Mouse (Mus musculus): ENCODE measurements around the gene Sox5. TPM values are rescaled to one million over a fixed set of nuclear protein-coding genes. Genes with fewer than 3 reads are reported as not detected.
A peak's percentile ranks its signal among the peaks of the same experiment; 100 is the strongest.

The Sox5 gene
- polyA plus RNA-seq, 1 experiment from 2014 or later: 4.9 TPM

- no peaks in the 10 kb centered on the region for H3K36me3 ChIP-seq
- H3K4me1 ChIP-seq (replicated peaks): peaks cover 4% of the 10 kb centered on the region
- no peak overlapping the region for H3K4me2 ChIP-seq
- no peak overlapping the region for H3K9ac ChIP-seq
- ATAC-seq (ENCODE audit: low read depth) (no peak), DNase-seq (no peak)
- H3K4me3 ChIP-seq (replicated peaks): no peak overlapping the region
- H3K27ac ChIP-seq: no peak overlapping the region
- H3K27me3 ChIP-seq: no peaks in the 10 kb centered on the region
- H3K9me3 ChIP-seq (replicated peaks): no peaks in the 10 kb centered on the region
- 38% methylated on average over 12 of the region's 12 CpGs for WGBS (ENCODE audit: insufficient replicate concordance)
Observed at GRCm38 (mm10) chr6:143855421-143855820, 926.4 kb downstream of the Sox5 start.

- Histone ChIP-seq H3K4me1 (replicated peaks) (peaks cover 4% of the 10 kb centered on the region), H3K9ac (no peak overlapping the region), H3K27ac (no peak overlapping the region), H3K9me3 (replicated peaks) (no peaks in the 10 kb centered on the region), H3K4me3 (replicated peaks) (no peak overlapping the region), H3K36me3 (no peaks in the 10 kb centered on the region), H3K4me2 (no peak overlapping the region), H3K27me3 (no peaks in the 10 kb centered on the region)
- ATAC-seq (ENCODE audit: low read depth) (no peak), DNase-seq (no peak)
- 74% methylated on average over 3 of the region's 3 CpGs for WGBS (ENCODE audit: insufficient replicate concordance)
Observed at GRCm38 (mm10) chr6:143854031-143854430, 927.7 kb downstream of the Sox5 start.

- H3K4me2 ChIP-seq: no peak overlapping the region
- ATAC-seq (ENCODE audit: low read depth) (no peak), DNase-seq (no peak)
Observed at GRCm38 (mm10) chr6:143845761-143846160, 936.0 kb downstream of the Sox5 start.

GRCm38 (mm10) chr6:143844701-143844970, 937.1 kb downstream of the Sox5 start:
- Histone ChIP-seq H3K27me3 (no peaks in the 10 kb centered on the region), H3K4me3 (replicated peaks) (no peak overlapping the region), H3K4me1 (replicated peaks) (peaks cover 39% of the 10 kb centered on the region), H3K9me3 (replicated peaks) (no peaks in the 10 kb centered on the region), H3K9ac (no peak overlapping the region), H3K27ac (0 out of 2 replicates have a peak overlapping the region, but pooled peaks have one; percentile 35), H3K36me3 (no peaks in the 10 kb centered on the region), H3K4me2 (no peak overlapping the region)
- ATAC-seq (ENCODE audit: low read depth) (no peak), DNase-seq (no peak)
- WGBS (ENCODE audit: insufficient replicate concordance): 77% methylated on average over 3 of the region's 3 CpGs

More at GRCm38 (mm10) chr6:143845761-143846160, 936.0 kb downstream of the Sox5 start:
- Histone ChIP-seq H3K27me3 (no peaks in the 10 kb centered on the region), H3K9ac (no peak overlapping the region), H3K4me3 (replicated peaks) (no peak overlapping the region), H3K4me1 (replicated peaks) (peaks cover 38% of the 10 kb centered on the region), H3K36me3 (no peaks in the 10 kb centered on the region), H3K27ac (no peak overlapping the region), H3K9me3 (replicated peaks) (no peaks in the 10 kb centered on the region)

- DNase-seq (peak; percentile 35), ATAC-seq (ENCODE audit: low read depth) (peak; percentile 85)
- H3K9ac ChIP-seq: no peak overlapping the region
- no peaks in the 10 kb centered on the region for H3K27me3 ChIP-seq
- no peak overlapping the region for H3K4me3 ChIP-seq (replicated peaks)
- H3K9me3 ChIP-seq (replicated peaks): no peaks in the 10 kb centered on the region
- peaks cover 39% of the 10 kb centered on the region for H3K4me1 ChIP-seq (replicated peaks)
- 41% methylated on average over 10 of the region's 10 CpGs for WGBS (ENCODE audit: insufficient replicate concordance)
- H3K4me2 ChIP-seq: peak overlapping the region; percentile 12; the same call in 1 of the 2 replicates
- H3K36me3 ChIP-seq: no peaks in the 10 kb centered on the region
- peak overlapping the region; percentile 35 for H3K27ac ChIP-seq
Observed at GRCm38 (mm10) chr6:143843933-143844700, 937.7 kb downstream of the Sox5 start.

- H3K4me3 ChIP-seq (replicated peaks): no peak overlapping the region
- no peaks in the 10 kb centered on the region for H3K27me3 ChIP-seq
- H3K9ac ChIP-seq: no peak overlapping the region
- H3K27ac ChIP-seq: no peak overlapping the region
- peak; percentile 89 for ATAC-seq (ENCODE audit: low read depth)
- peak; percentile 43 for DNase-seq
- peaks cover 48% of the 10 kb centered on the region for H3K4me1 ChIP-seq (replicated peaks)
- H3K36me3 ChIP-seq: no peaks in the 10 kb centered on the region
- no peak overlapping the region for H3K4me2 ChIP-seq
- no peaks in the 10 kb centered on the region for H3K9me3 ChIP-seq (replicated peaks)
- WGBS (ENCODE audit: insufficient replicate concordance): 45% methylated on average over 7 of the region's 7 CpGs
Observed at GRCm38 (mm10) chr6:143841954-143842353, 939.8 kb downstream of the Sox5 start.

- Histone ChIP-seq H3K27ac (no peak overlapping the region), H3K4me1 (replicated peaks) (peaks cover 48% of the 10 kb centered on the region), H3K9ac (no peak overlapping the region), H3K9me3 (replicated peaks) (no peaks in the 10 kb centered on the region), H3K27me3 (no peaks in the 10 kb centered on the region), H3K4me3 (replicated peaks) (no peak overlapping the region), H3K36me3 (no peaks in the 10 kb centered on the region), H3K4me2 (no peak overlapping the region)
- DNase-seq (no peak), ATAC-seq (ENCODE audit: low read depth) (no peak)
- 68% methylated on average over 15 of the region's 15 CpGs for WGBS (ENCODE audit: insufficient replicate concordance)
Observed at GRCm38 (mm10) chr6:143841109-143841638, 940.6 kb downstream of the Sox5 start.

- no peaks in the 10 kb centered on the region for H3K36me3 ChIP-seq
- ATAC-seq (ENCODE audit: low read depth): no peak
- H3K9me3 ChIP-seq (replicated peaks): no peaks in the 10 kb centered on the region
- H3K9ac ChIP-seq: no peak overlapping the region
- no peak overlapping the region for H3K4me3 ChIP-seq (replicated peaks)
- H3K27ac ChIP-seq: no peak overlapping the region
- H3K27me3 ChIP-seq: no peaks in the 10 kb centered on the region
- WGBS (ENCODE audit: insufficient replicate concordance): 62% methylated on average over 9 of the region's 9 CpGs
- H3K4me2 ChIP-seq: no peak overlapping the region
- H3K4me1 ChIP-seq (replicated peaks): peaks cover 32% of the 10 kb centered on the region
- no peak for DNase-seq
Observed at GRCm38 (mm10) chr6:143838384-143839076, 943.2 kb downstream of the Sox5 start.

- DNase-seq: no peak
- H3K9ac ChIP-seq: no peak overlapping the region
- WGBS (ENCODE audit: insufficient replicate concordance): 79% methylated on average over 7 of the region's 7 CpGs
- no peaks in the 10 kb centered on the region for H3K9me3 ChIP-seq (replicated peaks)
- H3K27ac ChIP-seq: no peak overlapping the region
- H3K4me2 ChIP-seq: no peak overlapping the region
- no peaks in the 10 kb centered on the region for H3K27me3 ChIP-seq
- no peak for ATAC-seq (ENCODE audit: low read depth)
- no peaks in the 10 kb centered on the region for H3K36me3 ChIP-seq
- H3K4me3 ChIP-seq (replicated peaks): no peak overlapping the region
- peaks cover 18% of the 10 kb centered on the region for H3K4me1 ChIP-seq (replicated peaks)
Observed at GRCm38 (mm10) chr6:143835331-143835730, 946.4 kb downstream of the Sox5 start.

GRCm38 (mm10) chr6:143833986-143834385, 947.8 kb downstream of the Sox5 start:
- WGBS (ENCODE audit: insufficient replicate concordance): 56% methylated on average over 3 of the region's 3 CpGs
- ATAC-seq (ENCODE audit: low read depth) (no peak), DNase-seq (no peak)

GRCm38 (mm10) chr6:143833182-143833558, 948.6 kb downstream of the Sox5 start:
- DNase-seq: peak; percentile 51
- no peaks in the 10 kb centered on the region for H3K9me3 ChIP-seq (replicated peaks)
- peaks cover 11% of the 10 kb centered on the region for H3K4me1 ChIP-seq (replicated peaks)
- H3K4me3 ChIP-seq (replicated peaks): peak overlapping the region; percentile 52
- H3K9ac ChIP-seq: peak overlapping the region; percentile 23; the same call in 1 of the 2 replicates
- peak overlapping the region; percentile 55 for H3K4me2 ChIP-seq
- no peaks in the 10 kb centered on the region for H3K27me3 ChIP-seq
- H3K27ac ChIP-seq: no peak overlapping the region
- H3K36me3 ChIP-seq: no peaks in the 10 kb centered on the region
- peak; percentile 82 for ATAC-seq (ENCODE audit: low read depth)
- 53% methylated on average over 23 of the region's 23 CpGs for WGBS (ENCODE audit: insufficient replicate concordance)

More at GRCm38 (mm10) chr6:143833986-143834385, 947.8 kb downstream of the Sox5 start:
- Histone ChIP-seq H3K27me3 (no peaks in the 10 kb centered on the region), H3K27ac (no peak overlapping the region), H3K9ac (no peak overlapping the region), H3K4me3 (replicated peaks) (no peak overlapping the region; the same call in 1 of the 2 replicates), H3K4me2 (peak overlapping the region; percentile 55), H3K9me3 (replicated peaks) (no peaks in the 10 kb centered on the region), H3K4me1 (replicated peaks) (peaks cover 18% of the 10 kb centered on the region), H3K36me3 (no peaks in the 10 kb centered on the region)
